Mouse (Mus musculus): Measurements from ENCODE around the gene Gm21976. TPM values are rescaled to one million over a fixed set of nuclear protein-coding genes. Genes with fewer than 3 reads are reported as not detected.

Gm21976 gene
- not detected for total RNA-seq (2021)
- long read RNA-seq, experiment 1: 0 reads
- long read RNA-seq, experiment 2: 0 reads

DNA sequence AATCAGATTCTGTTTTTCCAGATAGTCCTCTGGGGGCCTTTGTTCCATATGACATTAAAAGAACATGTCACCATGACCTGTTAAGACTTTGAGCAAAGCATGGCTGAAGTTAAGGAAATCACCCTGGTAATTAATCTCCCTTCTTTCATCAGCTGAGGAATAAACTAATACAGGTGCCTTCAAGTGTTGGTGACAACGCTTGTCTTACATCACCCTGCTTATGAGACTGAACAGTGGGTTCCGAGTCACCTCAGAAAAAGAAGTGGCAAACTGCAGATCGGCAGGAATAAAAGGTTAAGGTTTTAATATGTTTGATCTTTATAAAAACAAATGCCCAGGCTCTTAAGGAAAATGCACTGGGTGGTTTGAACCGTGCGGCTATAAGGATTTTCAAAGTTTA lies at the start of gene Gm21976:
Gm21976 (plus strand) TSS at position 202 of the 400 bp plus-strand sequence.
- DNase-seq (ENCODE audit: low spot score in 2 of 2): no peak

DNA sequence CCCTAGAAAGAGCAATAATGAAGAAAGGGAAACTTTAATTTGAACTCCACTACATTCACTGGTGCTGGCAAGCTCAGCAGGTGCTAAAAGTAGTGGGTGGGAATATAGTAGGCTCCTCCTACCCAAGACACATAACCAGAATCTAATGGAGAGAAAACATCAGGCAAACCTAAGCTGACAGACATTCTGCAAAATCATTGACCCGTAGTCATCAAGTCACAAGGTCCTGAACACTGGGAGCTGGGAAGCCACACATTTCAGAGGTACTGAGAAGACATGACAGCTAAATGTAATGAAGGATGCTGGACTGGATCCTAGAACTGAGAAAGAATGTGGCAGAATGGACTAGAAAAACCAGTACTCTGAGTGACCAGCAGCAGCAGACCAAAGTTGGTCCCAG lies 49.2 kb upstream of the Gm21976 start:
- no peak for DNase-seq (ENCODE audit: low spot score in 2 of 2)

DNA sequence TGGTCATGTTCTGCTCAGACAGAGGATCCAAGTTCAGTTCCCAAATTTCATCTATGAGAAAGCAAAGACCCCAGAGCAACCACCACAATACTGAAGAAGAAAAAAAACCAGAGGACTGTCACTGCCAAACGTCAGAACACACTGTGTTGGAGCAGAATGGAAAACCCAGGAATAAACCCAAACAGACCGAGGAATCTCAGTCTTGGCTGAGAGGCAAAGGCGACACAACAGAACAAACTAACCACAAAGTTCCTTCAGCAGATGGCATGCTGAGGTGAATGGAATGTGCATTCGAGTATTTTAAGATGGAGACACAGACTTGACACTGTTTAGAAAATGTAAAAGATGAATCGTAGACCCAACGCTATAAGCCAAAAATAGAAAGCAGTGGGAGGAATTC lies 44.2 kb upstream of the Gm21976 start:
- DNase-seq (ENCODE audit: low spot score in 2 of 2): peak in 1 of 2 experiments; percentile 45

- DNase-seq (ENCODE audit: low spot score in 2 of 2): peak; percentile 79 to 89
These were observed 39.6 kb upstream of the Gm21976 start for GRCm38 (mm10) chr13:98239978-98240641.

DNA sequence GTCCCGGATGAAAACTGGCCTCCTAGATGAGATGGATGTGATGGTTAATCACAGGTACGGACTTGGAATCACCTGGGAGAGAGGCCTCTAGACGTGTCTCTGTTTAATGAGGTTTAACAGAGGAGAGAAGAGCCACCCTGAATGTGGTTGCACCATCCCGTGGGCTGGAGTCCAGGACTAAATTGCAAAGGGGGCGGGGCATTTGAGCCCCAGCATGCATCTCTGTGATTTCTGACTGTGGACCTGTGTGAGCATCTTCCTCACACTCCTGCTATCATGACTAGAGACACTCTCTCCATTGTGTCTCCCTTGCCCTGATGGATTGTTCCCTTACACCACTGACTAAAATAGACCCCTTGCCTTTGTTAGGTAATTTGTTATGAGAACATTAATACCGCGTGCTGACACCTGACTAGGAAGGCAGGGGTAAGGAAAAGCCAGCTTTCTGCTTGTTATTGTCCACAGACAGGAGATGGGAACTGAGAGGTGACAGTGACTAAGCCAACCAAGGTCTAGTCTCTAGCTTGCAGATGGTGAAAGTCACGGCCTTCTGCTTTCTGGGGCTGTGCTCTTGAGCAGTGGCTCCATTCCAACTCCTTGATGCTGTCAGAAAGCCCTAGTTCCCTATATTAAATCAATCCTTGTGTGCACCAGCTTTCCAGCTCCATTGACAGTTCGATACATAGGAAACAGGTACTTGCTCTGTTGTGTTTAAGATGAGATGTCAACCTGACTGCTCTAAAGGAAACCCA lies 38.0 kb upstream of the Gm21976 start:
- no peak for DNase-seq (ENCODE audit: low spot score in 2 of 2)

- no peak for DNase-seq (ENCODE audit: low spot score in 2 of 2)
These were observed 34.9 kb upstream of the Gm21976 start for GRCm38 (mm10) chr13:98244571-98245350.

- no peak for DNase-seq (ENCODE audit: low spot score in 2 of 2)
These were observed 34.3 kb upstream of the Gm21976 start for GRCm38 (mm10) chr13:98245386-98245785.

GRCm38 (mm10) chr13:98249594-98249993 lies 30.1 kb upstream of the Gm21976 start:
- no peak for DNase-seq (ENCODE audit: low spot score in 2 of 2)

- DNase-seq (ENCODE audit: low spot score in 2 of 2): peak; percentile 53 to 76
These were observed 24.8 kb upstream of the Gm21976 start for GRCm38 (mm10) chr13:98254921-98255320.

- peak; percentile 97 to 98 for DNase-seq (ENCODE audit: low spot score in 2 of 2)
These were observed 16.8 kb upstream of the Gm21976 start, which contains the start of the genes Utp15 and Ankra2 for GRCm38 (mm10) chr13:98262636-98263457. TSS of gene Utp15 (minus strand) at chr13:98263041. TSS of gene Ankra2 (plus strand) at chr13:98263074.

GRCm38 (mm10) chr13:98263458-98263987 lies 16.2 kb upstream of the Gm21976 start:
- no peak for DNase-seq (ENCODE audit: low spot score in 2 of 2)

DNA sequence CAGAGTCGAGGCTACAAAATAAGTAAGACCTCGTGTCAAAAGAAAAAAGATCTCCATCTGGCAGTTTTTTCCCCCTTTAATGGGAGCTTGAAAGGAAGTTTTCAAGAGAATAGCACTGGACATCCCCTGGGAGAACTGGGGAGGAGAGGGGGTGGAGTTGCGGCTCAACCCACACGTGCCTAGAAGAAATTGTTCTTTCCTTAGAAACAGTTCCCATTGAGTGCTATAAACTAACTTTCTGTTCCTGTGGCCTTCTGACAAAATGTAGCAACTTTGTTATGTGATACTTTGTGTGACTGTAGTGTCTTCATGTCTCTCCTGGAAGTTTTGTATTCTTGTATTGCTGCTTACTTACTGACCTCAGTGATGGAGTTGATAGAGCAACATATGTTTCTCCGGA lies 15.6 kb upstream of the Gm21976 start:
- DNase-seq (ENCODE audit: low spot score in 2 of 2): no peak

GRCm38 (mm10) chr13:98274023-98274422 lies 5.7 kb upstream of the Gm21976 start:
- DNase-seq (ENCODE audit: low spot score in 2 of 2): no peak

DNA sequence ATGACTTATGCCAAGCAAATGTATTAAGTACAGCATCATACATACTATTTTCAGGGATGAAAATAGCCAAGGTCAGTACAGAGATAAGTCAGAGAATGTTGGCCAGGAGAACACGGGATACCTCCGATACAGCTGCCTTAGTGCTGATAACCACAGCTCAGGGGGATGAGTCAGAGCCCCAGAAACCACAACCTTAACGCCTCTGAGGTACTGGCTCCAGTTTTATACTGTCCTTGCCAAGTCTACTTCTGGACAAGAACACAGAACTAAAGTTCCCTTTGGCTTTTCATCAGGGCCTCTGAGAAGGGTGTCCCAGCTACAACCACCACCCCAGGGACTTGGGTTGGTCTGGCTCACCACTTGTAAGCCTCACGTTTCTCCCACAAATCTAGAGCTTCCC lies 4.0 kb upstream of the Gm21976 start:
- DNase-seq (ENCODE audit: low spot score in 2 of 2): no peak

DNA sequence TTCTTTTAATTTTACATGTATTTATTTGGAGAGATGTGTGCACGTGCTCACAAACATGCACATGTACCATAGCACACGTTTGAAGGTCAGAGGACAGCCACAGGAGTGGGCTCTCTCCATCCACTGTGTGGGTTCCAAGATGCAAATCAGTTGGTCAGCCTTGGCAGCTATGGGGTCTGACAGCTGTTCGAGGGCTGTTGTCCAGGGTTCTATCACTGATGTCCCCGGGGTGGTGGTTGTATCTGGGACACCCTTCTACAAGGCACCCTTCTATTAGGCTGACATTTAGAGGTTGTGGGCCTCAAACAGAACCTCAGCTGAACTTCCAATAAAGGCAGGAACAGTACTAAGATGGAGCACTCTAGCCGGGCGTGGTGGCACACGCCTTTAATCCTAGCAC lies 3.4 kb upstream of the Gm21976 start:
- DNase-seq (ENCODE audit: low spot score in 2 of 2): no peak

DNA sequence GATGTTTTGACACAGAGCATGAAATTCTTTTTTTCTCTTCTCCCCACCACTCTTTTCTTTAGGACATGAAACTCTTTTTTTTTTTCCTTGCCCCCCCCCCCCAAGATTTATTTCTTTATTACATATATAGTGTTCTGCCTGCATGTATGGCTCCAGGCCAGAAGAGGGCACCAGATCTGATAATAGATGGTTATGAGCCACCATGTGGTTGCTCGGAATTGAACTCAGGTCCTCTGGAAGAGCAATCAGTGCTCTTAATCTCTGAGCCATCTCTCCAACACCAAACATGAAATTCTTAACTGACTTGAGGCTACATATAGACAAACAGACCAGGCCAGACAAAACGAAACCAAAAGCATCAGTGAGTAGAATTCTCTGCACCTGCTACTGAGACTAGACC lies 2.2 kb upstream of the Gm21976 start:
- DNase-seq (ENCODE audit: low spot score in 2 of 2): no peak

DNA sequence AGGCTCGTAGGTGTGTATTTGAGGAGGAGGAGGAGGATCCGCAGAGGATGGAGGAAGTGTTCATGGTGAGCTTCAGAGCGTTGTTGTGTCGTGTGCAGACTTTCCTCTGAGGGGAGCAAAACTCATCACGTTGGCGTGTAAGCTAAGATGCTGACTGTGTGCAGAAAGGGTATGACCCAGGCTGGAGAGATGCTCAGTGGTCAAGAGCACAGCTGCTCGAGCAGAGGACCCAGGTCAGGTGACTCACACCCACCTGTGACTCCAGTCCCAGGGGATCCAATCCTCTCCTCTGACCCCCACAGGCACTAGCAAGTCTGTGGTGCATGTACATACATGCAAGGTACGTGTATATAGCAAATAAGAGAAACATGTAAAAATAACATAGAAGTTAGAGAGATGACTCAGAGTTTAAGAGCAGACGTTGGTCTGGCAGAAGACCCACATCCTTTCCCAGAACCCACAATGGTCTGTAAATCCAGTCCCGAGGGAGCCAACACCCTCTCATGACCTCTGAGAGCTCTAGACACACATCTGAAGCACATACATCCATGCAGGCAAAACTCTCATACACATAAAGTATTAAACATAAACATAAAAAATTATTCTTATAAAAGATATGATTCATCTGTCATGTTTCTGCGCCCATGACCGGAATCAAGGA lies 1.4 kb downstream of the Gm21976 start:
- DNase-seq (ENCODE audit: low spot score in 2 of 2): no peak

DNA sequence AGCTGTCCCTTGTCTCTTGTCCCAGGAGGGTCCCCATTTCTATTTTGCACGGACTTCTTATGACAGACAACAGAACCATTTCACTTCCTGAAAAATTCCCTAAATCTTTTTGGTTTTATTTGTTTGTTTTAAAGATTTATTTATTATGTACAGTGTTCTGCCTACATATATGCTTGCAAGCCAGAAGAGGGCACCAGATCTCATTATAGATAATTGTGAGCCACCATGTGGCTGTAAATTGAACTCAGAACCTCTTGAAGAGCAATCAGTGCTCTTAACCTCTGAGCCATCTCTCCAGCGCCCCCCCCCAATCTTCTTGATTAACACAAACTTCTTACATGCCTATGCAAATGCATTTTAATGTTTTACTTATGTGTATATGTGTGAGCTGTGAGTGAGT lies 11.0 kb downstream of the Gm21976 start:
- no peak for DNase-seq (ENCODE audit: low spot score in 2 of 2)

- no peak for DNase-seq (ENCODE audit: low spot score in 2 of 2)
These were observed 12.0 kb downstream of the Gm21976 start for GRCm38 (mm10) chr13:98291712-98292111.

GRCm38 (mm10) chr13:98296072-98296471 lies 16.4 kb downstream of the Gm21976 start:
- DNase-seq (ENCODE audit: low spot score in 2 of 2): no peak

All from layer of hippocampus, postnatal 14 days (tissue).